Mouse (Mus musculus) bone marrow macrophage, adult 2 months (primary cell): ENCODE data around the gene 4921507P07Rik.

ENCODE experiments used
- CTCF ChIP-seq: IDR thresholded peaks from 2 replicates; pipeline ENCODE4 v1.5.1; 2012; ENCODE audit warnings: low read depth, mild to moderate bottlenecking, low read length, moderate library complexity
- POLR2A ChIP-seq: IDR thresholded peaks from 2 replicates; pipeline ENCODE4 v1.6.1; 2012; ENCODE audit warnings: mild to moderate bottlenecking, low read depth, low read length, borderline replicate concordance

- peak; percentile 62 for TF ChIP-seq CTCF
- TF ChIP-seq POLR2A = no peak
Observed at GRCm38 (mm10) chr6:50545412-50546043, 50.9 kb downstream of the 4921507P07Rik start.
